Mouse (Mus musculus) right cerebral cortex, postnatal 14 days (tissue): ENCODE measurements around the gene Spns2.
A peak's percentile ranks its signal among the peaks of the same experiment; 100 is the strongest.

Source experiments
- DNase-seq: peaks from one replicate; pipeline ENCODE4 v3.0.0; 2022

The Spns2 gene

DNA sequence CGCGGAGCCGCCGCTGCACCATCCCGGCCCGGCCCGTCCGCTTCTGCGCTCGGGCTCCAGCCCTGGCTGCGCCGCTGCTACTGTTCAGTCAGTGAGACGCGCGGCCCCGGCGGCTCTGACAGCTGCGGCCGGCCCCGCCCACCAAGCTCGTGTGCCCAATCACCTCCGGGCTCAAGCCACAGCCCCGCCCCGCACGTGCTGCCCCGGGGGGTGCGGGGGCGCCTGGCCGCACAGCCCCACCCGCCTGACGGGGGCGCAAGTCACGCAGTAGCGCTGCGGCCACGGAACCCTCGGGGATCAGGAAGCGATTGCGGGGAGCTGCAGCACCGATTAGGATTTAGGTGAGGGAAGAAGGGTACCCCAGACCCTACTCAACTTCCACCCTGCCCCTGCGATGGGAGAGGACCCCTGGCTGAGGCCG lies at the start of gene Spns2:
TSS of gene Spns2 (minus strand) at position 24 of the 421 bp plus-strand sequence.
- DNase-seq: peak; percentile 92

DNA sequence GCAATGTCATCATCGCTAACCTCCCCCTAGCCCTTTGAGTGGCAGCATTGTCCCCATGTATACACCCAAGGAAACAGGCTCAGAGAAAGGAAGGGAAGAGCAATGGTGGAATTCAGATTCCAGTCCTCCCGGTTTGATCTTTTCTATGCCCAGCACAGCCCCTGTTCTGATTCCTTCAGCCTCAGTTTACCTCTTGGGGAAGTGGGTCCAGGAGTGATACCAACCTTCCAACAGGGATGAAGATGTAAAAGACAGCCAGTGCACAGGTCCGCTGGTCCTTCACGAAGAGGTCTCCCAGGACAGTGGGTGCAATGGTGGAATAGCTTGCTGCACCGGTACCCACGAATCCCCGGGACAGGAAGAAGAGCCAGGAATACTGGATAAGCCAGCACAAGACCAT lies 49.1 kb upstream of the Spns2 start:
- DNase-seq: no peak

DNA sequence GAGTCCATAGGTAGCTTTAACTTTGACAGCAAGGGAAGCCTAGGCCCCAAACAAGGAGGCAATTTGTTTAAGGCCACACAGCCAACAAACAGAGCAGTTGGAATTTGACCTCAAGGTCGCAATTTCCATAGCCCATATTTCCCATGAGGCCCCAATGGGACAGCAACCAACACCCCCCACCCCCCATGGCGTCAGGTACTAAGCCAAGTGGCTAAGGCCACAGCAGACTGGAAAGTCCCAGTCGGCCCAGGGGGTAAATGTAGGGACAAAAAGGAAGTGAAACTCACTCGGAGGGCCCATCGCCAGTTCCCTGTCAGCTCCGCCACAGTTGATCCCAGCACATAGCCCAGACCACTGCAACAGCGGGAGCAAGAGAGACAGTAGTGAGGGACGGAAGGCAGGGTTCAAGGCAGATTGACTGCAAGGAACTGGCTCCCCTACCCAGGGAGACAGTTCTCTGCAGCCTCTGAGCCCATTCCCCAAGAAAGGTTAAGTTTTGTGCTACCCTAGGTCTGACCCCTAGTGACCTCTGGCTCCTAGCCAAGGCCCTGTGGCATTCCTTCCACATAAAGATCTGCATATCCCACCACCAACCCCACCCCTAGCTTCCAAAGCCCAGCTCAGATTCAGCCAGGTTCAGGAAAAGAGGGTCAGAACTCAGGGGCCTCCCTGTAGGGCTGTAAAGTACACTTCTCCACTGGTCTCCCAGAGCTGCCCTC lies 48.5 kb upstream of the Spns2 start:
- no peak for DNase-seq

DNA sequence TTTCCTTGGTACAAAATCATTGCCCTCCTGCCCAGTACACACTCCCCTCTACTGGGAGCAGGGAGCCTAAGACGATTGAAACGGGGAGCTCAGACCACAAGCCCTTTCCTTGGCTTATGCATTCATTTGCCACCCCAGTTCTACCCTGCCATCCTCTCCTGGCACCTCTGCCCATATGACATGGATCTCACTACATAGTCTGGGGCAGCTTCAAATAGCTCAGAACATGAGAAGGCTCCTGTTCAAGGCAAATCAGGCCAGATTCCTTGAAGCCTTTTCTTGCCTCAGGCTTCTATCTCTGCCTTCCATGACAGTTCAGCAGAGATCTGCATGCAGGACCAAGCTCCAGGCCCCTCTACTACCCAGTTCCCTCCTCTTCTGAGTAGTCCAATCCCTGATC lies 47.8 kb upstream of the Spns2 start:
- DNase-seq: no peak

DNA sequence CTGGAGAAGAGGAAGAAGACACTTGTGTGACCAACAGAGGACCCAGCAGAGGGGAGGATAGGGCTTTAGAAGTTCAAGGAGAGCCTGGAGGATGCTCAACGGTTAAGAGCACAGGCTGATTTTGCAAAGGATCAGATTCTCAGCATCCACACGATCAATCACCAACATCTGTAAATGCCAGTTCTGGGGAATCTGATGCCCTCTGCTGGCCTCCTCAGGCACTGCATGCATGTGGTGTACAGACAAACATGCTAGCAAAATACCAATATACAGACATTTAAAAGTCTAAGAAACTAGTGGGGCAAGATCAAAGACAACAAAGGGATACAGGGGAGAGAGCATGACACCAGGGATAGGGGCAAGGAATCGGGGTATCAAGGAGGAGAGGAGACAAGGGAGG lies 45.8 kb upstream of the Spns2 start:
- no peak for DNase-seq

DNA sequence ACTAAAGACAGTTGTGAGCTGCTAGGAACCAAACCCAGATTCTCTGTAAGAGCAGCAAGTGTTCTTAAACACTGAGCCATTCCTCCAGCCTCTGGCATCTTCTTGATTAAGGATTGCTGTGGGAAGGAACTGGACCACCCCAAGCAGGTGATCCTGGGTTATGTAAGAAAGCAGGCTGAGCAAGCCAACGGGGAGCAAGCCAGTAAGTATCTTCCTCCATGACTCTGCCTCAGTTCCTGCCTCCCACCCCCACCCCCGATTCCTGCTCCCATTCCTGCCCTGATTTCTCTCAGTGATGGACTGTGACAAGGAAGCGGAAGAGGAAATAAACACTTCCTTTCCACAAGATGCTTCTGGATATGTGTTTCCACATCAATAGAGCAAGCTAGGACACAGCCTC lies 43.2 kb upstream of the Spns2 start:
- no peak for DNase-seq

DNA sequence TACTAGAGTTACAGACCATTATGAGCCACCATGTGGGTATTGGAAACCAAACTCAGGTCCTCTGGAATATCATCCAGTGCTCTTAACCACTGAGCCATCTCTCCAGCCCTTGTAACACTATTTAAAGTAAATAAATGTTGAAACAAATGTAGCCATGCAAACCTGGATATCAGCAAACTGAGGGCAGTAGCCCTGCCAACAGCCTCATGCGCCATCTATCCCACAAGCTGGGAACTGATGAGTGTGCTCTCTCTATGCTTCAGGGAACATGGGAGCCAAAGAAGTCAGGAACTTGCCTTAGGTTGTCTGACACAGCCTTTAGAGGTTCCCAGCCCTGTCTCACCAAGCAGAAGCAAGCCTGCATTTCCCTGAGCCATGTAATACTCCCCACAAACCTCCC lies 41.9 kb upstream of the Spns2 start:
- DNase-seq: no peak

DNA sequence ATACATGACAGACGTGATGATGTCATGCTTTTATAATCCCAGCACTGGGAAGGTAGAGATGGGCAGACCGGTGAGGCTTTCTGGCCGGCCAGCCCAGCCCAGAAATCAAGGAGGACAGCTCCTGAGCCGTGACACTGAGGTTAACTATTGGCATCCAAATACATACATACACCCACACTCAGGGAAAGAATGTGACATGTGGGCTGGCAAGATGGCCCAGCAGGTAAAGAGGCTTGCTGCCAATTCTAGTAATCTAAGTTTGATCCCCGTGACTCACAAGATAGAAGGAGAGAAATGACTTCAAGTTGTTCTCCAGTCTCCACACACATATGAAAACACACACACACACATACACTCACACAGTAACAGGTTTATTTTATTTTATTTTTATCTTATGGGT lies 41.4 kb upstream of the Spns2 start:
- no peak for DNase-seq

DNA sequence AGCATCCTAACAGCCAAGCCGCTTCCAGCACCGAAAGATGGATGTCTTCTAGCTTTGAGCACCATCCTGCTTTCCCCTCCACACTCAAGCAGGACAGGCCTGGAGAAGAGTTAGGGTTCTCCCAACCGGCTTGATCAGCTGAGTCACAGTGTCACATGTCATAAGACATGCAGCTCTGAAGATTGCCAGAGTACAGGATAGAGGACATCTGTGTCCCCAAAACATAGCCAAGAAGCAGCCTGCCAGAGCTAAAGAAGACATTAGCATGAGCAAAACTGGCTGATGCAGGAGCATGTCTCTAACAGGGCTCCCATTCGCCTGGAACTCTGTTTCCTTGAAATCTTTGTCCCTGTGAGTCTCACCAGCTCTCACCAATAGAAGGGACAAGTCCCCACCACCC lies 36.5 kb upstream of the Spns2 start:
- no peak for DNase-seq

DNA sequence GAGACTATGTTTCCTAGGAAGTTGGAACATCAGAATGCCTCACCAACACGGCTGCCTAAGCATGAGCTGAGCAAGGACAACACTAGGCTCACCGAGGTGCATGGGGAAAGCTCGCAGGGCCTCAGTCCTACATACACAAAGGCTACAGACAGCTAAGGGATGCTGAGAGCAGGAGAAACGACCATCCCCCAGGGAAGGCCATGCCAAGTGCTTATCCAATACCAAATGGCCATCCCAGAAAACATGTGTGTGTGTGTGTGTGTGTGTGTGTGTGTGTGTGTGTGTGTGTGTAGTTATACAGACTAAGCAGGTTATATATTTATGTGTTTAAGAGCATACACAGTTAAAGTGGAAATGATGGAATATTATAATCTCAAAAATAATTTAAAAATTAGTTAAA lies 34.0 kb upstream of the Spns2 start:
- no peak for DNase-seq

DNA sequence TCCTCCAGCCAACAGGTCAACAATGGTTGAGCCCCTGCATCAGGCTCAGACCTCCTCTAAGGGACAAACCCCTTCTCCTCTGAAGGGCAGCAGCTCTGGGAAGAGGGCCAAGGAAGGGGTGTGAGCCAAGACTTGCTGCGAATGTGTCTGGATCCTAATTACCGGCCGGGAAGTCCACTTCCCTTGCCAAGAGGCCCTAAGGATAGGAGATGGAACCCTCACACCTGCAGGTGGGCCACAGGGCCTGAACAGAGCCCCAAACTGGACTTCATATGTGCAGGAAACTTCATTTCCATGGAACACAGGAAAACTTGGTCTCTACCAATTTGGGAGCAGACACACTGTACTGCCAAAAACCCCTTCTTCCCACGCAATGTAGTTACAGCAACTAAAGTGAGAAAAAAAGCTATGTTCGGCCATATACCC lies 32.9 kb upstream of the Spns2 start:
- peak; percentile 34 for DNase-seq

DNA sequence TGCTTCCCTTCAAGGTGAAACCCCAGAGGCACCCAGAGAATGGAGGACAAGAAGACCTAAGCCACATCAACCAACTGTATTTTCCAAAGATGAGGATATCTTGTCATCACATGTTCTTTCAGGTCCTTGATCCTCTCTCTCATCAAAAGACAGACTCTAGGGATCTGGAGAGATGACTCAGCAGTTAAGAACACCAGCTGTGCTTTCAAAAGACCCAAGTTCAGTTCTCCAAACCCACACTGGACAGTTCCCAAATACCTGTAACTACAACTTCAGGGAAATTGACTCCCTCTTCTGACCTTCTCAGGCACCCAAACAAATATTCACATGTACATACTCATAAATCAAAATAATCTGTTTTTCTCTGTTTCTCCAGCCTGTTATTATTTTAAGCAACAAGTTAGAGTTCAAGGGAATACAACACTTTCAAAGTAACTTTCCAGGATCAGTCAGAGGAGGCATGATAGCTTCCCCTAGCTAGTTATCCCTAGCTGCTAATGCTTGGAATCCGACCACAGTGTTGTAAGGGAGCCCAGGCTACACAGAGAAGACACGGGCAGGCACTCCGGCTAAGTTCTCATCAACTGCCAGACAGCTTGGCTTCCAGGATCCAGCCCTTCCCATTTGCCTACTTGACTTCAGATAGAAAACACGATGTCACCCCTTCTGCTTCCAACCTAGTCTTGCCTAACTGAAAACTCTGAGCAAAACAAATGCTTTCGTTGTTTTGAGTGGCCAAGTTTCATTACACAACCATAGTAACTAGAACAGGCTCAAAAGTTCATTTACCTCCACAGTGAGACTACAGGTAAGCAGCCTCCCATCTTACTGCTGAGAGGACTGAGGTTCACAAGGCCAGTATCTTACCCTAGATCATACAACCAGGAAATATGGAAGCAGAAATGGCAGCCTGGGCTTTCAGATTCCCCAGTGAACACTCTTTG lies 32.2 kb upstream of the Spns2 start:
- no peak for DNase-seq

DNA sequence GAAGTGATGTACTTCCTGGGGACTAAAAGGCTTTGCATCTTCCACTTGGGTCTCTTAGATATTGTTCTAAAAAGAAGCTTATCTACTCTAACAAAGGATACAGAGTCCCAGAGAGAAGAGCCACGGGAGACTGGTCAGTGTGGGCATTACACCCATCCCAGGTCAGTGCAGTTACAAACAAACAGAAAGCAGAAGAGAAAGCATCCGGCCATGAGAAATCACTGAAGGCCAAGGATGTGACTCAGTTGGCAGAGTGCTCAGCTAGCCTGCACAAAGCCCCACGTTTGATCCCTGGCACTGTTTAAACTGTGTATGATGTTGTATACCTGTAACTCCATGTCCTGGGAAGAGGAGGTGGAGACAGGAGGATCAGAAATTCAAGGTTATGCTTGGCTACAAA lies 30.2 kb upstream of the Spns2 start:
- no peak for DNase-seq

DNA sequence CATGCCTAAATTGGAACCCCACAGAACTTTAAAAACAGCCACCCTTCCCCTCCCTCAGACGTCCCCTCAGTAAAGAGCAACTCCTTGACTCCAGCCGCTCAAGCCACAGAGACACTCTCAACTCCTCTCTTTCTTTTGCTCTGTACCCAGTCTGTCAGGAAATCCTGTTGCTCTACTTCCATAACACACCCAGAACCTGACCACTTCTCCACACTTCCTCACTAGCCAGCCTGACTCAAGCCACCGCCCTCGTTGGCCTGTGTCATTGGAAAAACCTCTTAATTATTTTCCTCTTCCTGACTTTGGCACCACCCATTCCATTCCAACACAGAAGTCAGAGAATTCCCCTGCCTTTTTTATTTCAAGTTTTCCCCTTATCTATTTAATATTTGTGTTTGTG lies 29.5 kb upstream of the Spns2 start:
- DNase-seq: no peak

DNA sequence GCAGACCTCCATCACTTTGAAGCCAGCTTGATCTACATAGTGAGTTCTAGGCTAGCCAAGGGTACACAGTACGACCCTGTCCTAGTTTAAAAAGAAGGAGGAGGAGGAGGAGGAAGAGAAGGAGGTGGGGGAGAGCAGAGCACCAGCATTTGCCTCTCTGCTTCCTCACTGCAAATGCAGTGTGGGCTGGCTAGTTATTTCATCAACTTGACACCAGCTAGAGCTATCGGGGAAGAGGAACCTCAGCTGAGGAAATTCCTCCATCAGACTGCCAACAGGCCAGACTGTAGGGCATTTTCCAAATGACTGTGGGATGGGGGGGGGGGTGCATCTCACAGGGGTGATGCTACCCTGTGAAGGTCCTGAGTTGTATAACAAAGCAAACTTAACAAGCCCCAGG lies 28.7 kb upstream of the Spns2 start:
- DNase-seq: no peak

DNA sequence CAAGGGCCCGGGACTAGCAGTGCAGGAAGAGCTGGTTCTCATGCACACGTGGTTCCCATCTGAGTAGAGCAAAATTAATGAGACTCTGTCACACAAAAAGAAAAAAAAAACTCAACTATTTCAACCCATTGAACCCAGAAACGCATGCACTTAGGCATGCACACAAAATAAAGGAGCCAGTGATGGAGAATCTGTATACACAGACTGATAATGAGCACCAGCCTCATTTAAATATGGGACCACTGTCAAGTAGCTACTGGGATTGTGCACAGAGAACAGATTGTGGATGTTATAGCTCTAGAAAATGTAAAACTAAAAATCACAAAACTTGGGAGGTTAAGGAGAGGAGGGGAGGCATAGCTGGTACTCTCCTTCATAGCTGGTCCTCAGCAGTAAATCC lies 25.3 kb upstream of the Spns2 start:
- DNase-seq: no peak

DNA sequence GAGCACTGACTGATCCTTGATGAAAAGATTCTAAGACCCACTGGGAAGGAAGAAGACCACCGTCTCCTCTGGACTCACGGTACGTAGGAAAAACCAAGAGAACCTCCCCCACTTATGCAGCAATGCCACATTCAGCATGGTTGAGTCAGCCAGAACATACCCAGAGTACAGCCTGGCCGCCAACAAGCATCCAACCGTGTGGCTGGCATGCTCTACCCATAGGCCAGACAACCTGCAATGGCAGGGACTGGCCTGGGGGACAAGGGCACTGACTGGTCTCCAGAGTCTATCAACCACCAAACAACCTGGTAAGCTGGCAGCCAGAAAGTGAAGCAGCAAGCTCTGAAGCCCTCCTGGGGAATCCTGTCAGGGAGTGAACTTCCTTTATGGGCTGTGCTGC lies 18.9 kb upstream of the Spns2 start:
- no peak for DNase-seq

DNA sequence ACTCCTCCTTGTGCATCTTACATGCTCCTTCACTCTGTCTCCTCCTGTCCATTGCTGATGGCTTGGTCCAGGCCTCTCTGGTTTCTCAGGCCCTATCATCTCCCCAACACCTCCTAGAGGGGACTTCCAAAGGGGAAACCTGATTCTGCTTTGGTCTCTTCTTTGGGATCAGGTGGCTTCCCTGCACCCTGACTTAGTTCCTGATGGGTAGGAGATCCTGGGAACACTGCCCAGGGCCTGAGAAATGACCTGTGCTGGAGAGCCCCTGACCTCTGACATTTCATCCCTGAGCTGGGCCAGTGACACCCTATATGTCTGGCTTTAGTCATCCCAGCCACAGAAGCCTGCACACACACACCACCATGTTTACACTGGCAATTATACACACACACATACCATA lies 17.9 kb upstream of the Spns2 start:
- DNase-seq: no peak

DNA sequence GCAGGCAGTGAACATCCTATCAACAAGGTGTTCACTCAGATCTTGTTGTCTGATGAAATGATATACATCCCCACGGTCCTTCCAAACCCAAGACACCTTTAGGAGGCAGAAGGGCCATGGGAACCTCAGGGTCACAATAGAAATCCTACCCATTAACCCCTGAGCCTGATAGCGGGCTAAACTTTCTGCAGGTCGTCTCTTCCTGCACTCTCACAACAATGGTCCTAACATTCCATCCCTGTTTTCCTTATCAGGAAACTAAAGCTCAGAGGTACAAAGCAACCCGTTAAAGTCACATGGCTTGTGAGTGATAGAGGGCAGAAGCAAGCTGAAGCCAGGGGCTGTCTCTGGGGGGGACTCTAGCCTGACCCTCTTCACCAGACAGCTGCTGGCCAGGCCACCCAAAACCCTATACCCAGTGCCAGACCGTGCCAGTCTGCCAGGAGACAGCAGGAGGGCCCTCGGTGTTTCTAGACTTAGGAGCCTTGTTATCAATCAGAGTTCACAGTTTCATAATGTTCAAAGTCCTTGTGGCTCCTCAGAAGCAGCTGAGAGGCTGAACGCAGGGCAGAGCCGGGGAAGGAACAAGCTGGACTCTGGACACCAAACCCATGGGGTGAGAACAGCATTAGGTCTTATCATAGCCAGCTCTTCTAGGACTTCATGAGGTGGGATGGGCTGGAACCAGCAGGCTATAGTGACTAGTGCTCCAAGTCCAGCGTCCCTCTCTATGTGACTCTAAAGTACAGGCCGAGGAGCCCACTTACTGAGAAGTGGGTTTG lies 14.5 kb upstream of the Spns2 start:
- DNase-seq: no peak

DNA sequence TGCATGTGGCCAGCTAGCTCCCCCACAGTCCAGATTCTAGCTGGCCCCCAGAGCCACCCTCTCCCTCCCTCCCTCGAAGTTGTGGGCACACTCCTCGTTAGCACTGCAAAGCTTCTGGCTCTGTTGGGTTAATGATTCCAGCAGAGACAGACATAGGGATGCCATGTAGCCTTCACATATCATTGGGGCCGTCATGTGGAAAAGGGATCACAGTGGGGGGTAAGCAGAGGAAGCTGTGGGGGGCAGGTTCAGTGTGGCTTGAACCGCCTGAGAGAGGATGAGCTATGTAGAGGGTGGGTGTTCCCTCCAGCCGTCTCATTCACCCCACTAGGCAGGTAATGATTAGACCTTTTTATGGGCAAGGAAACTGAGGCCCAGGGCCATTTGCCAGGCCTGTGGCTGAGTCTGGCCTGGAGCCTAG lies 13.8 kb upstream of the Spns2 start:
- DNase-seq: no peak

DNA sequence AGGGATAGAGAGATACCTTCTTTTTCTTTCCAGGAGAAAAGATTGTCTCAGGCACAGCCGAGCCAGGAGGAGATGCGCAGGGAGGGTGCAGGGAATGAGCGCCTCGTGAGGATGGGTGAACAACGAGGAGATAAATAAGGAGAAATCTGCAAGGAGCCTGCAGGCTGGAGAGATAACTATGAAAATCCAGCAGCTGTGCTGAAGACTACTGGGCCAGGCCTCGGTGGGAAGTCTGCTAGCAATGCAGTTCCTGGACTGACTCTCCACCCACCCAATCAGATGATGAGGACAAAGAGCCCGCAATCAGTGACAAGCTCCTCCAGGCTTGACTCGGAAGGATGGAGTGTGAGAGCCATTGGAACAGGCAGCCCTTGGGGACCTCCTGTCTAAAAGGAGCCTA lies 12.5 kb upstream of the Spns2 start:
- DNase-seq: peak; percentile 38

DNA sequence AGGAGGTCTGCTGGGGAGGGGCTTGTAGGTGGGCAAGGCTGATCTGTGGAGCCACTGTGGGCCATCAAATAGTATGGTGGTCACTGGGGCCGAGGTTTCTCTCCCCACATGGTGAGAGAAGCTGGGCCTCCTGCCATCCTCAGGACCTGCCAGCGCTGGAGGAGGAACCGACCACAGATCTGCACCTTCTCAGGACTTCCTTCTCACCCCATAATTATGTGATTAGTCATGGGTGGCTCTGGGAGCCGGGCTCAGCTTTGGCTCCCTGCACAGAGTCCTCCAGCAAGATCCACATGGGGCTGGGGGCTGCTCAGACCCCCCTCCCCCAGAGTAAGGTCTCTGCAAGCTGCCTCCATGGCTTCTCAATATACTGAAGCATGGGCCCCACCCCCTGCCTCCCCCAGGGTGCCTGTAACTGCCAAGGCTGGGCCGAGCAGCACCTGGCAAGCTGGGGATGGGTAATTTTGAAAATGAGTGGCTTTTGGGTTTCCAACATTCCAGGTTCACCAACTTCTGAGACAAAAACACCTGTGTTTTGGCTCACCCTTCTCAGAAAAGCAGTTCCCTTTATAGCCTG lies 11.8 kb upstream of the Spns2 start:
- DNase-seq: no peak

DNA sequence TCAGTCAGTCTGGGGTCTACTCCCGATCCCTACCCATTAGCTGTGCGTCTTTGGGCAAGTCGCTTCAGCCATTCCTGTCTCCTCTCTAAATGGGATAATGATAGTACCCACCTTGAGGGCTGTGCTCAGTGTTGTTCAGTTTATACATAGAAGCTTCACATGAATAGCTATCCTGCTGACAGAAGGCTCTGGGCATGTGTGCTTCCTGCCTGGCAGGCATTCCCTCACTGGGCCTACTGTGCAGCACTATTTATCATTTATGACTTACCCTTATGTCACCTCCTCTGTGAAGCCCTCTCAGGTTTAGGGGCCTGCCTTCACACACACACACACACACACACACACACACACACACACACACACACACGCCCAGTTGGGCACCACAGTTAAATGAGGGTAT lies 10.4 kb upstream of the Spns2 start:
- no peak for DNase-seq
